ENCODE assay signal across 9 mouse cellular contexts in the genomic region with DNA sequence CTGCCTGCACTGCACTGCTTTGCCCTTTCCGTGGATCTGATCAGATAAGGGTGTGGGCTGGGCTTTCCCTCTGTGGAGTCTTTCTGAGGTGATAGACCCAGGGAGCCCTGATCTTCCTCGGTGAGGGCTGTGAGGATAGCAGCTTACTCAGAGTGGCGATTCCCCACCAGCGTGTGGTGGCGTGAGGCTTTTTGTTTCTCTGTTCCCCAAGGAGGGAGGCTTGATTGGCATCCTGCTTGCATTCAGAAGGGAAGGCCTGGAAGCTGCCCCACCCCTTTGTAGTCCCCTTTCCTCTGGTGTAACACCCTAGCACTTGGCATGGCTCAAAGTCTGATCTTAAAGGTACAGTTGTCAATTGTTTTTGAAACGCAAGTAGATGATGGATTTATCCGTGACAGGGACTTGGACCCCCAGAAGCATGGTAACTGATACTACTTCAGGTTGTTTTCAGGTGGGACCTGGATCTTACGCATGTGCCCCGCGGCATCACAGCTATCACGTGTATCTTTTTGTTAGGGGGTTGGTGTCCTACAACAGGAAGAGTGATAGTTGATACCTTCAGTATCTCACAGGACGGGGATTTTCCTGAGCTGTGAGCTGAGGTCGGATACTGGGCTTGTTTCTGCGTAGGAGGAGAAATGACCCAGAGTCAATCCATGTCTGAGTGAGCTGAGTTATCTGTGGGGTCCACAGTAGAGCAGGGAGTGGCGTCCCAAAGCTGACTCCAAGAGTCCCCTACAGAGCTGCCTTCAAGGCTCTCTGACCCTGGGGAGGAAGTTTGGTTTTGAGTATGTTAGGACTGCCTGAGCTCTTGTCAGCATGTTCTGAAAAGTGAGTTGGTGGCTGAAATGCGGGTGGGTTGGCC. TPM values are rescaled to one million over a fixed set of nuclear protein-coding genes. Genes with fewer than 3 reads are reported as not detected.
A peak's percentile ranks its signal among the peaks of the same experiment; 100 is the strongest.
DNase-seq lines count a peak whose midpoint lies in the region; ATAC-seq and TF ChIP-seq lines count a peak whose summit lies in the region.
"Had no signal": no experiment of that assay in that cellular context is flagged by ENCODE, and none has a peak within 500 bp of the region (broad histone marks: within the 10 kb centered on the region; RNA-seq: fewer than 3 reads in every experiment).

No protein-coding gene starts in this region.

- H3ac ChIP-seq in myocyte (ENCODE audit: control insufficient read depth, insufficient read length): peak overlapping the region; percentile 32

- peaks cover 41% of the 10 kb centered on the region for H3K79me2 ChIP-seq in myocyte (ENCODE audit: control insufficient read depth, insufficient read depth)

- H3K9me3 ChIP-seq in hindbrain, embryonic 13.5 days: no peaks in the 10 kb centered on the region
- H3K9me3 ChIP-seq in hindbrain, embryonic 11.5 days (ENCODE audit: control insufficient read depth, low read length): no peaks in the 10 kb centered on the region
- no peaks in the 10 kb centered on the region for H3K9me3 ChIP-seq in forebrain, postnatal 0 days (ENCODE audit: low read length)
- no peaks in the 10 kb centered on the region for H3K9me3 ChIP-seq in intestine, embryonic 15.5 days

- DNase-seq in hindbrain, embryonic 11.5 days (ENCODE audit: low spot score): no peak
- DNase-seq in forebrain, postnatal 0 days: no peak
- DNase-seq in spleen, postnatal 10 days (ENCODE audit: low spot score in 2 of 2): no peak
- no peak for DNase-seq in frontal cortex, postnatal 14 days (ENCODE audit: low spot score in 2 of 2)

- no peaks in the 10 kb centered on the region for H3K36me3 ChIP-seq in hindbrain, embryonic 13.5 days
- H3K36me3 ChIP-seq in hindbrain, embryonic 11.5 days (ENCODE audit: control insufficient read depth, insufficient read depth, low read length): no peaks in the 10 kb centered on the region
- no peaks in the 10 kb centered on the region for H3K36me3 ChIP-seq in forebrain, postnatal 0 days (ENCODE audit: insufficient read depth)
- H3K36me3 ChIP-seq in intestine, embryonic 15.5 days: no peaks in the 10 kb centered on the region
- no peaks in the 10 kb centered on the region for H3K36me3 ChIP-seq in myocyte (ENCODE audit: control insufficient read depth, insufficient read depth)

- peak overlapping the region; percentile 52; the same call in 1 of the 2 replicates for H3K9ac ChIP-seq in hindbrain, embryonic 13.5 days
- H3K9ac ChIP-seq in hindbrain, embryonic 11.5 days (ENCODE audit: low read depth, low read length): no peak overlapping the region
- H3K9ac ChIP-seq in forebrain, postnatal 0 days: 0 out of 2 replicates have a peak overlapping the region, but pooled peaks have one; percentile 1
- no peak overlapping the region for H3K9ac ChIP-seq in intestine, embryonic 15.5 days

- peak overlapping the region; percentile 6; the same call in 1 of the 2 replicates for H3K4me2 ChIP-seq in hindbrain, embryonic 13.5 days
- H3K4me2 ChIP-seq in hindbrain, embryonic 11.5 days (replicated peaks; ENCODE audit: low read depth, low read length): no peak overlapping the region
- H3K4me2 ChIP-seq in forebrain, postnatal 0 days (ENCODE audit: low read depth): peak overlapping the region; percentile 38
- peak overlapping the region; percentile 30; the same call in 1 of the 2 replicates for H3K4me2 ChIP-seq in intestine, embryonic 15.5 days (replicated peaks)
- peak overlapping the region; percentile 88 for H3K4me2 ChIP-seq in myocyte (ENCODE audit: low read depth)

- no peak overlapping the region for H3K27ac ChIP-seq in hindbrain, embryonic 13.5 days
- H3K27ac ChIP-seq in hindbrain, embryonic 11.5 days (ENCODE audit: low read depth, low read length): no peak overlapping the region
- H3K27ac ChIP-seq in forebrain, postnatal 0 days (ENCODE audit: low read depth, low read length): 0 out of 2 replicates have a peak overlapping the region, but pooled peaks have one; percentile 4
- H3K27ac ChIP-seq in intestine, embryonic 15.5 days: peak overlapping the region; percentile 64

- H3K27me3 ChIP-seq in hindbrain, embryonic 13.5 days: no peaks in the 10 kb centered on the region
- no peaks in the 10 kb centered on the region for H3K27me3 ChIP-seq in hindbrain, embryonic 11.5 days (ENCODE audit: control insufficient read depth, insufficient read depth, low read length)
- H3K27me3 ChIP-seq in forebrain, postnatal 0 days (ENCODE audit: insufficient read depth, low read length): no peaks in the 10 kb centered on the region
- H3K27me3 ChIP-seq in intestine, embryonic 15.5 days (replicated peaks): no peaks in the 10 kb centered on the region
- H3K27me3 ChIP-seq in myocyte (ENCODE audit: control insufficient read depth, insufficient read depth, insufficient read length): no peaks in the 10 kb centered on the region
- H3K27me3 ChIP-seq: Patski had no signal

- peaks cover 30% of the 10 kb centered on the region for H3K4me1 ChIP-seq in hindbrain, embryonic 13.5 days (replicated peaks)
- no peaks in the 10 kb centered on the region for H3K4me1 ChIP-seq in hindbrain, embryonic 11.5 days (replicated peaks; ENCODE audit: control insufficient read depth, insufficient read depth, low read length)
- H3K4me1 ChIP-seq in forebrain, postnatal 0 days (ENCODE audit: insufficient read depth): peaks cover 21% of the 10 kb centered on the region; the same call in 1 of the 2 replicates
- H3K4me1 ChIP-seq in intestine, embryonic 15.5 days (replicated peaks): peaks cover 36% of the 10 kb centered on the region

- WGBS in hindbrain, embryonic 13.5 days: 55% methylated on average over 16 of the region's 16 CpGs
- WGBS in hindbrain, embryonic 11.5 days: 49% methylated on average over 16 of the region's 16 CpGs
- 54% methylated on average over 16 of the region's 16 CpGs for WGBS in forebrain, postnatal 0 days
- WGBS in intestine, embryonic 15.5 days: 56% methylated on average over 16 of the region's 16 CpGs

- no peak for ATAC-seq in hindbrain, embryonic 13.5 days (ENCODE audit: low FRiP score)
- no peak for ATAC-seq in hindbrain, embryonic 11.5 days (ENCODE audit: low FRiP score)
- ATAC-seq in CD4-positive, CD25-positive, alpha-beta regulatory T cell, adult 4 months: peak; percentile 32
- 0 out of 2 replicates have a peak, but pooled peaks have one; percentile 21 for ATAC-seq in forebrain, postnatal 0 days
- 0 out of 2 replicates have a peak, but pooled peaks have one; percentile 16 for ATAC-seq in intestine, embryonic 15.5 days
- ATAC-seq: Patski had no signal

- TF ChIP-seq CTCF in forebrain, postnatal 0 days (IDR thresholded peaks at IDR 0.05; ENCODE audit: low read depth): no peak

- H3K4me3 ChIP-seq in hindbrain, embryonic 13.5 days: no peak overlapping the region
- H3K4me3 ChIP-seq in hindbrain, embryonic 11.5 days (ENCODE audit: low read depth, low read length): no peak overlapping the region
- H3K4me3 ChIP-seq in forebrain, postnatal 0 days (ENCODE audit: low read depth, low read length): peak overlapping the region; percentile 9; the same call in 1 of the 2 replicates
- H3K4me3 ChIP-seq in intestine, embryonic 15.5 days (replicated peaks): no peak overlapping the region
- H3K4me3 ChIP-seq in myocyte: peak overlapping the region; percentile 41

- peak; percentile 87 for TF ChIP-seq POLR2A in myocyte (IDR thresholded peaks at IDR 0.05; ENCODE audit: insufficient read length, low read depth)

TF ChIP-seq in myocyte, 11 proteins besides CTCF, POLR2A, EP300 and RAD21:
- TF ChIP-seq E2F4 (IDR thresholded peaks at IDR 0.05; ENCODE audit: insufficient read depth) (no peak), SRF (IDR thresholded peaks at IDR 0.05; ENCODE audit: control insufficient read depth, insufficient read length, low read depth) (no peak), MYOG (IDR thresholded peaks at IDR 0.05; ENCODE audit: control insufficient read depth in 1 of 3, insufficient read depth in 1 of 3, insufficient read length in 2 of 3, low read depth in 2 of 3) (no peak), REST (IDR thresholded peaks at IDR 0.05; ENCODE audit: insufficient read depth, insufficient read length) (no peak), TCF12 (IDR thresholded peaks at IDR 0.05; ENCODE audit: insufficient read depth, poor library complexity, severe bottlenecking) (no peak), CEBPB (IDR thresholded peaks at IDR 0.05; ENCODE audit: insufficient read depth, poor library complexity, severe bottlenecking) (no peak), POLR2AphosphoS2 (IDR thresholded peaks at IDR 0.05; ENCODE audit: insufficient read length, low read depth) (no peak), USF1 (IDR thresholded peaks at IDR 0.05; ENCODE audit: low read depth) (peak; percentile 2)

RNA-seq across cellular contexts. Expression of gene Synj2, which starts 36.2 kb away (rescaled TPM):
- polyA plus RNA-seq in hindbrain, embryonic 13.5 days (2015; fragmentation: Nextera tagmentation; extraction: Ambion mirVana): 0.74 and 1.1 TPM in 2 replicates
- 1.3 and 1.8 TPM in 2 replicates for polyA plus RNA-seq in hindbrain, embryonic 11.5 days (2014; fragmentation: Nextera tagmentation; extraction: Ambion mirVana)
- 10 to 100 TPM; 11.3 to 19.9 TPM for polyA plus RNA-seq in CD4-positive, CD25-positive, alpha-beta regulatory T cell, adult 4 months (2017; shearing (Covaris generic))
- 6.7 and 6.8 TPM in 2 replicates for total RNA-seq in forebrain, postnatal 0 days (2014; rRNA removed)
- 1.8 and 3.6 TPM in 2 replicates for polyA plus RNA-seq in forebrain, postnatal 0 days (2015; fragmentation: Nextera tagmentation; extraction: Ambion mirVana)
- polyA plus RNA-seq in intestine, embryonic 15.5 days (2015; fragmentation: Nextera tagmentation; extraction: Ambion mirVana): 4.8 and 4.9 TPM in 2 replicates
- polyA plus RNA-seq in myocyte (2012; fragmentation: generic; extraction: Trizol): 32.1 TPM

Comparison
In these comparisons a context has a peak if more than half of its experiments do, and no peak if none do; other contexts are left out.
1. H3K9ac ChIP-seq: peak in hindbrain, embryonic 13.5 days (single experiment) and forebrain, postnatal 0 days (single experiment); none in hindbrain, embryonic 11.5 days (single experiment) and intestine, embryonic 15.5 days (single experiment).
2. ATAC-seq: peak in CD4-positive, CD25-positive, alpha-beta regulatory T cell, adult 4 months (single experiment), forebrain, postnatal 0 days (single experiment) and intestine, embryonic 15.5 days (single experiment); none in hindbrain, embryonic 13.5 days (single experiment) and hindbrain, embryonic 11.5 days (single experiment).
3. H3K27ac ChIP-seq: peak in forebrain, postnatal 0 days (single experiment) and intestine, embryonic 15.5 days (single experiment); none in hindbrain, embryonic 13.5 days (single experiment) and hindbrain, embryonic 11.5 days (single experiment).
4. H3K4me3 ChIP-seq: peak in forebrain, postnatal 0 days (single experiment) and myocyte (single experiment); none in hindbrain, embryonic 13.5 days (single experiment), hindbrain, embryonic 11.5 days (single experiment) and intestine, embryonic 15.5 days (single experiment).